Mouse (Mus musculus): ENCODE results near the gene Hist2h2ac.
"Not testable (repeated sequence)": the region's sequence is repeated elsewhere in the genome, so short reads cannot be mapped to it uniquely, and the experiment has no call there.

Hist2h2ac gene

DNA sequence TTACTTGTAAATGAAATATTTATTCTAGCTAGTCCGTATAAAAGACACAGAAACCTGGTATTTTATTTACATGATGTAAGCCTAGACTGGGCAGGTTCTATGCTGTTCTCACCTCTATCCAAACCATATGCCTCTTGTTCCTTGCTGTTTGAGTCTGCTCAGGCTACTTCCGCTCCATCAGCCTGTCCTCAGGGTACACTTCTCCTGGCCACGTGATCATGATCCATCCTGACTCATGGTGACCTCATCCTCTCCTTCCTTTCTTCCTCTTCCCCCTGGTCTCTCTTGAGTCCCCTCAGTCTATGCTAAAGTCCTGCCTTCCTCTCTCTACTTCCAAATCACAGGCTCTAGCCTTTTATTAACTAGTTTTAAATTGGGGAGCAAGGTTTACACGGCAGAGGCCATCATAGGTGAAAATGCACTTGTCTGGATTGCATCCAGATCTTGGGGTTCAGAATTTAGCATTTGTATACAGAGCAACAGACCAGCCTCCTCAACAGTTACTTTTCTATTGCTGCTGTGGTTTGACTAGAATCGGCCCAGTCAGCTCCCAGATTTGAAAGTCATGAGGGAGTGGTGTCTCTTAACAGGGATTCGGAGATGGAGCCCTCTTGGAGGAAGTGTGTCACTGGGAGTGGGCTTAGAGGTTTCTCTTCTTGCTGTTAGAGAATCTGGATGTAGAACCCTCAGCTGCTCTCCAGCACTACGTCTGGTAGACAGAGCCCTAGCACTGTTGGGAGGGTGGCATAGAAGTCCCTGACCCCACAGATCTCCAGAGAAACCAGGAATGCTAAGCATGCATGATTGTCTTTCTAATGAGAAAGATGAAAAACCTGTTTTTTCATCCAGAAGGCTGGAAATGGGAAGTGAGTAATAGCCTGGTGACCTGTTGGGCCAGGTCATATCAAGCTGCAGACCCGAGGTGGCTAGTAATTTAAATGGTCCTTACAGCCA is 6.3 kb upstream of the Hist2h2ac start:
- DNase-seq = no peak

DNA sequence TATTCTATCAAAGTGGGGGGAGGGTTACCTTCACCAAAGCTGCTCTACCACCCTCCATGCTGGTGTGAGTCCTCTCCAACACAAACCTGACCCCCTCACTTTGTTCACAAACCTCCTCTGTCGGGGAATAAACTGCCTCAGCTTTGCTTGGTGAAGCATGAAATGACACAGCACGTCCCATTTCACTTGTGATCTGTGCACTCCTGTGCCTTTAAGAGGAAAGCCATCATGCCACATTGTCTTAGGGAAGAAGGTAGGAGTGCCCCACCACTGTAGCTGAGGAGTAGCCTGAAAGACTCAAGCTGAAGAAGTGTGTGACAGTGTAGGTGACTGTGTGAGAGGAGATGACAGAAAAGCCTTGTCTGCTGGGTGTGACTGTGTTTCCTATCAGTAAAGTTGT is 4.7 kb upstream of the Hist2h2ac start:
- DNase-seq = no peak

DNA sequence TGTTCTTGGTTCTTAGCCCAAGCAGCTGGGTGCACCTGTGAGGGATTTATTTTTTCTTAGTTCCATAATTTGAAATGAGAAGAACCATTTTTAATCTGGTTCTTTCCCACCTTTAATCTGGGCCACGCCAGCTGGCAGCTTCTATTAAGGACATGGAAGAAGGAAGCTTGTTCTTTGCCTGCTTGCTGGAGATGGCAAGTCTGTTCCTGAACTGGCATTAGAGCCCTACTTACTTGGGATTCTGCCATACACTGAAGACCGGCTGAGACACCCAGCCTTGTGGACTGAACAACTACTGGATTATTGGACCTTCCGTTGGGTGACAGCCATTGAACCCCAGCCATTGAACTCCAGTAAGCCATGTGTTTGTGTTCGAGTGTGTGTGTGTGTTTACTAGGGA is 2.1 kb upstream of the Hist2h2ac start:
- no peak for DNase-seq

DNA sequence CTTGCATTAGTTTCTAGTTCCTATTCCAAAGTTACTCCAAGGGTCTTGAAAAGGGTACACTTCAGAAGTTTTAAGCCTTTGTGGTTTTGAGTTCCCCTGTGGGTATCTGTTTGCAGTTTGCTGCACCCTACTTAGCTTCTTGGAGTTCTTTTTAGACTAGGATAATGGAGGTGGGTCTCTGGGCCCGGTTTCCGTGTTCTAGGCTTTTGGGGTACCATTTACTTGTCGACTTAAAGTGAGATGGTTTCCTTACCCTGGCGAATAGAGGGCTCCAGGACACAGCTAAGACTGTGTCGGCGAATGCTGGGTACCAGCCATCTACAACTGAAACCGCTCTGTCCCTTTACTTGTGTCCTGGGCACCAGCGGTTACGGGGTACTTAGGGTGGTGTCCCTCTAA is 959 bp upstream of the Hist2h2ac start:
- DNase-seq = peak in 1 of 2 experiments; percentile 38

DNA sequence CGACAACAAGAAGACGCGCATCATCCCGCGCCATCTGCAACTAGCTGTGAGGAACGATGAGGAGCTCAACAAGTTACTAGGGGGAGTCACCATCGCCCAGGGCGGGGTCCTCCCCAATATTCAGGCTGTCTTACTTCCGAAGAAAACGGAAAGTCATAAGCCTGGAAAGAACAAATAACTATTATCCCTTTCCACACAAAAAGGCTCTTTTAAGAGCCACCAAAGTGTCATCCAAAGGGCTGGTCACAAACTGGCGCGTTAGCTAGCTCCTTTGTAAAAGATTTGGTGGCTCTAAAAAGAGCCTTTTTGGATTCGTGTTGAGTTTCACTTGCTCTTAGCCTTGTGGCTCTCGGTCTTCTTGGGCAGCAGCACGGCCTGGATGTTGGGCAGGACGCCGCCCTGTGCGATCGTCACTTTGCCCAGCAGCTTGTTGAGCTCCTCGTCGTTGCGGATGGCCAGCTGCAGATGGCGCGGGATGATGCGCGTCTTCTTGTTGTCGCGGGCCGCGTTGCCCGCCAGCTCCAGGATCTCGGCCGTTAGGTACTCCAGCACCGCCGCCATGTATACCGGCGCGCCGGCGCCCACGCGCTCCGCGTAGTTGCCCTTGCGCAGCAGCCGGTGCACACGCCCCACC is 432 bp downstream of the Hist2h2ac start:
- DNase-seq = not testable (repeated sequence)

DNA sequence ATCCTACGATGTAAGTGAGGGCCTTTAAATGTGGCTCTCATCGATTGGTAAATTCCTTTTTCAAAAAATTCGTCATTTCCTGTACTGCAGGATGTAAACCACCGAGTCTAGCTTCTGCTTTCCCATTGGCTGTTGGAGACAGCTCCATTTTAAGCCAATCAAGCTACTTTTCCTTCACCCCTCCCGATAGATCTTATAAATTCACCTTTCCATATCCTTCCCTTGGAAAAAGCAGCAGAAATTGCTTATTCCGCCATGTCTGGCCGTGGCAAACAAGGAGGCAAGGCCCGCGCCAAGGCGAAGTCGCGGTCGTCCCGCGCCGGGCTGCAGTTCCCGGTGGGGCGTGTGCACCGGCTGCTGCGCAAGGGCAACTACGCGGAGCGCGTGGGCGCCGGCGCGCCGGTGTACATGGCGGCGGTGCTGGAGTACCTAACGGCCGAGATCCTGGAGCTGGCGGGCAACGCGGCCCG is 984 bp downstream of the Hist2h2ac start, which contains the start of the genes Bola1 and Hist2h2ab:
Bola1 (minus strand) TSS at position 49 of the 470 bp plus-strand sequence.
Hist2h2ab (plus strand) TSS at position 205 of the 470 bp plus-strand sequence.
- DNase-seq = peak; percentile 68 to 74

DNA sequence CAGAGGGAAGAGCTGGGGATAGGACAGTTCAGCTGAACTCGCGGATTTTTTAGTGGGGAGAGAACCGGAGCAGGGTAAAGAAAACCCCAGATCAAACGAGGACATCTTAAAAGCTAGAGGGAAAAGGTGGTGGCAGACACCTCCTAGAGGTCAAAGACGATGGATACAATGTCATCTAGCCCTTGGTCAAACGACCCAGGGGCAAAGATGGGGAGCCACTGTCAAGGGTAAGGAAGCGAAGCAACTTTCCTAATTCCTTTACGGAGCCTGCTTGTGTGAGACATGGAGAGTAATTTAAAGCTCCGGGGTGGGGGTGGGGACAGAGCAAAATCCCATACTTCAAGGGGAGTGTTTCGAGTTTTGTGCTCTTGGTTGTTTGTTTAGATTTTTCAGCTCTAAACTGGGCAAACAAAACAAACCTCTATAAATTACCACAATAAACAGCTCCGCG is 1.5 kb downstream of the Hist2h2ac start:
- peak; percentile 21 to 52 for DNase-seq

DNA sequence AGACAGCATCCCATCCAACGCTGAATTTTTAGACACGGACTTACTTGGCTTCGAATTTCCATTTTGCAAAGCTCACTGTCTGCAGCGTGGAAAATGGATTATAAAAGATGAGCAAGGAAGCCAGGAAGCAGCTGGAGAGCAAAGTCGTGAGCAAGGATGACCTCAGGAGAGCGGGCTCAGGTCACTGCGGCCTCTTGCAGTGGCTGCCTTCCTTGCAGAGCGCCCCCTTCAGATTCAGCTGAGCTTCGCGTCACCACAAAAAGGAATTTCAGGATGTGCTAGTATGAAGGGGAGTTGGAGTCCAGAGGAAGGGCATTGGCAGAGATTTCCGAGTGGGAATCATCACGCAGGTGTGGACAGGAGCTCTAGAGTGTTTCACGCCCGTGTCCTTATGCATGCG is 11.4 kb downstream of the Hist2h2ac start:
- no peak for DNase-seq

DNA sequence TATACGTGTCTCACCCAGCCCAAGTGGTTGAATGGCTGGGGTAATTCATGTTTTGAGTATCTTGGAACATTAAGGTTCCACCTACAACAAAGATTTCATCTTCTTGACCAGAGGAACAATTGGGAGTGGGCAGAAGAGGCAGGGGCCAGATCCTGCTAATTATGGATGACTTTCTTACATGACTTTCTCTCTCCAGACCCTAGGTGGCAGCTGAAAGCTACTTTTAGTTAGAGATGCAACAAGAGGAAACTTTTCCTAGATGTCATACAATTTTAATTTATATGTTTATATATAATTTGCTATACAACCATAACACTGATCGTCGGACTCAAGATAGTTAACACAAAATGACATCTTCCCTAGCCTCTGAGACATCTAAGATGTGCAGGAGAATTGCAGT is 12.9 kb downstream of the Hist2h2ac start:
- no peak for DNase-seq

DNA sequence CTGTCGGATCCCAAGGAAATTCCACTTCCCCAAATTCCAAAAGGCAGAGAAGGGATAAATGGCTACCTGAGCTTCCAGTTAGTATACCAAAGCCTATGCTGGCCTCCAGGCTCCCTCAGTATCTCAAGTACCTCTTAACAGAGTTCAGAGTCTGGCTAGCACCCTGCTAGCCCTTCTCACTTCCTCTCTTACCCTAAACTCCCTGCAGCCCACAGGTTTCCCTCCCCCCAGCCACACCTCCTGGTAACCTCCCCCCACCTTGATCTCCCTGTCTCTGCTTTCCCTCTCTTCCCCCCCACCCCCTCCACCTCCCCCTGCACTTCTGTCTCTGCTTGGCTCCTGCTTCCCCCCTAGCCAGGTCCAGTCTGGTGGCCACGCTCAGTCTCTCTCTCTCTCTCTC is 20.9 kb downstream of the Hist2h2ac start:
- DNase-seq = no peak

DNA sequence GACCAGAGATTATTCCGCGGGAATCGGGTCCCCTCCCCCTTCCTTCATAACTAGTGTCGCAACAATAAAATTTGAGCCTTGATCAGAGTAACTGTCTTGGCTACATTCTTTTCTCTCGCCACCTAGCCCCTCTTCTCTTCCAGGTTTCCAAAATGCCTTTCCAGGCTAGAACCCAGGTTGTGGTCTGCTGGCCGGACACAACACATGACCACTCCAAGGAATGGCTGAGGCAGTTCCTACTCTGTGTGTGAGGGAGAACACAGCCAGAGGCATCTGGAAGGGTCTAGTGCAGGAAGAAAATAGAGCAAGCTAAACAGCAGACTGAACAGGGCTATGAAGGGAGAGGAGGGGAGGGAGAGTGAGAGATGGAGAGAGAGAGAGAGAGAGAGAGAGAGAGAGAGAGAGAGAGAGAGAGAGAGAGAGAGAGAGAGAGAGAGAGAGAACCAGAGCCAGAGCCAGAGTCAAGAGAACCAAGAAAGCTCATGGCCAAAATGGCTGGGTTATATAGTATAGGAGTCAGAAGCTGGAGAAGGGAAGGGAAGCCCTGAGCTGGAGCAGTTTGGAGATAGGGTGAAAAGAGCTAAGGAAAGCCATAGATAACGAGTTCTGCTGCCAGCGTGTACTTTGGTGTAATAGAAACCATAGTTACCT is 22.0 kb downstream of the Hist2h2ac start:
- not testable (repeated sequence) for DNase-seq

DNA sequence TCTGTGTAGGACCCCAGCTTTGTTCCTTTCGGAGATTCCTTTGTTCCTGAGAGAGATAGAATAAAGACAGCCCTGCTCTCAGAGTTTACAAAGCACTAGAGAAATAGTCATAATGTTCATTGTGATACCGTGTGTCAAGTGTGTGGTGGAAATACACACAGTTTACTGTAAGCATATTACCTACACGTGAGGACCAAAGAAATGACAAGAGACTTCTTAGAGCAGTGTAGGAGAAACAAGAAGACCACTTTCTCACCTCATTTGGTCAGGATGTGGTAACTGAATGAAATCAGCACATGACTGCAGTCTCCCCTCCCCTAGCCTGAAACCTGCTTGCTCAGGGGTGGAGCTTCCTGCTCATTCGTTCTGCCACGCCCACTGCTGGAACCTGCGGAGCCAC is 22.5 kb downstream of the Hist2h2ac start:
- no peak for DNase-seq

DNA sequence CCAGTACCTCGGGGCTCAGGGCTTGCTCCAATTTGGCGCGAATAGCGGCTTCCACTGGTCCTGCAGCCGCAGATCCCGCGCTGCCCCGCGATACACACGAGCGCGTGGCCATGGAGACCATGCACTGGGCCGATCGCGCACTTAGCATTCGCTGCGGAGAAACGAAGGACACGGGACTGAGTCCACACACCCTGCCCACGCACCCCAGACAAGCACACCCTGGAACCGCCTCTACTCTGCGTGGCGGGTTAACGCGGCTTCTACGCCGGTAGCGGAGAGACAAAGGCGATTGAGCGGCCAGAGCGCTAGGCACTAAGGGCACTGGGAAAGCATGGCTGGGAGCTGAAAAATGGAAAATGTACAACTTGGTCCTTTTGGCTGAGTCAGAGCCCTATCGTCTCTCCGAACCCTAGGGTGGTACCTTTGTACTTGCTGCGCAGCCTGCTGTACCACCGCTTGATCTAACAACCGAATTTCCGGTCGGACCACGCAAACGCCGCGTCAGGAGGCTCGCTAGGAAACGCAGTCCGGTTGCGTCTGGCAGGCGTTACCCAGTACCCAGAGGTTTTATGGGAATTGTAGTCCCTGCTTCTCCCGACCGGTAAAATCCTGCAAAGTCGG is 23.4 kb downstream of the Hist2h2ac start:
- DNase-seq = peak; percentile 89 to 90

DNA sequence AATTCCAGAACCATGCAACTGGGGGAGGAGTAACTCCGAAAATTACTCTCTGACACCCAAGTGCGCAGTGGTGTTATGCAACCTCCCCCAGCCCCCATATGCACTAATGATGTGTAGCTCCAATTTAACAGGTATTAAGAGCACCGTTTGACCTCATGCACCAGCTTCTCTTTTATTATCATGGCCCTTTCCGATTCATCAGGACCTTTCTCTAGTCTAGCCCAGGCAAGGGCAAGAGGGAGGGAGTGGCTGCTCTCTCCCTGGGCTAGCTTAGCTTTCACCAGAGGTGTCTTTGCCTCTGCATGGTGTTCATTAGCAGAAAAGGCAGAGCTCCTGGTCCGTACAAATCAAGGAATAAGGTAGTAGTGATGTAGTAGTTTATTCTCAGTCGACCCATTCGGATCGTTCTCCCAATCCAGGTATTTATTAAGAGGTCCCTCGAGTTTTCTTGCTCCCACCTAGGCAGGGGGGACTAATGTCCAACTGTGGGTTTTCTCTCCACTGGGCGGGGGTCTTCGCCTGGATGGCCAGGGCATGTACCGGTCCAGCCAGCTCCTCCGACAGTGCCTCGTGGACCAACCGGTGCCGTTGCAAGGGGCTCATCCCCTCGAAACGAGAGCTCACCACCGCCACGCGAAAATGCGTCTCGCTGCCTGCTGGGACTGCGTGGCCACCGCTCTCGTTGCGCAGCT is 24.1 kb downstream of the Hist2h2ac start:
- no peak for DNase-seq

DNA sequence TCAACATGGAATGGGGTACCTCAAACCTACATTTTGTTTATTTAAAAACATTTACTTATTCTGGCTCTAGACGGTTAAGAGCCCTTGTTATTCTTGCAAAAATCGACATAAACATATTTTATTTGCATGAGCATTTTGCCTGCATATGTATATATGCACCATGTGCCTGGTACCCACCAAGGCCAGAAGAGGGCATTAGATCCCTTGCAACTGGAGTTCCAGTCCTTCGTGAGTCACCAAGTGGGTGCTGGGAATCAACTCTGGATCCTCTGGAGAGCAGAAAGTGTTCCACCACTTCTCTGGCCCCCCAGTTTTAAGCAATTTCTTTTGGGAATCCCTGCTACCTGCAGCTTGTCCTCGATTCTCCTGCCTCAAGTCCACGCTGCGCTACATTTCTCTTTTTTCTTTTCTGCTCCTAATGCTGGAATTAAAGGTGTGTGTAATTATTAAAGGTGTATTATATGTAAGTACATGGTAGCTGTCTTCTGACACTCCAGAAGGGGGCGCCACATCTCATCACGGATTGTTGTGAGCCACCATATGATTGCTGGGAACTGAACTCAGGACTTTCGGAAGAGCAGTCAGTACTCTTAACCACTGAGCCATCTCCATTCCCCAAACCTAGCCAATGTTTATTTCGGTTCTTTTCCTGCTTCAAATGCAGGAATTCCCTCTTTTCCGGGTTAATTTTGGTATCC is 24.9 kb downstream of the Hist2h2ac start:
- DNase-seq = no peak

DNA sequence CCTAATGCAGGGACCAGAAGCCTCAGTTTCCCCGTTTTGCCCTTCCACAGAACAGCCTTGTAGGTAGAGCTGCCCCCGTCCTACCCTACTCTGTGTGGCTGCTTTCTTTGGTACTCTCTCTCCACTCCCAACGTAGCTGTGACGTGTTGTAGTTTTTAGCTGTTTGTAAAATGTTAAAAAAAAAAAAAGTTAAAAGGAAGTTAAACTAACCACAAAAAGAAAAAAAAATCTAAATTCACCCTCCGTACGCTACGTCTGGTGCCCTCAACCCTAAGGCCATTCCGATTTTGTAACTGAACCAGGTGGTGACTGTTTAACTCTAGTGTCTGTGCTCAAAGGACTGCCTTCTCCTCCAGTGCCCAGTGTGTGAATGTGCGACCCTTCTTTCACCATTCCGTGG is 25.7 kb downstream of the Hist2h2ac start:
- DNase-seq = no peak

DNA sequence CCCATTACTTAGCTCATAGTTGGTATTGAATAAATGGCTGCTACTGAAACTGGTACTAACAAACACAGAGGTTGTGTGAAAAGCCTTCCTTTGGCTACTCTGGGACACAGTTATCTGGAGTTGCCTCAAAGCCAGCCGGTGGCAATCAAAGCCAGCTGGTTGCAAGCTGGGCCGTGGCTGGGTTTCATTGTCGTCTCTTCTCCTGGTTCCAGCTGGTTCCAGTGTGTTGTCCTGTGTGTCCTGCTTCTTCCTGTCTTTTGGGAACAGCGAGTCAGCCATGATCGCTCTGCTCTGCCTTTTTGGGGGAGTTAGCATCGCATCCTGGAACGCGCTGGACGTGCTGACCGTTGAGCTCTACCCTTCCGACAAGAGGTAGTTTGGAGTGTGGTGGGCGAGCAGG is 27.7 kb downstream of the Hist2h2ac start:
- DNase-seq = no peak

DNA sequence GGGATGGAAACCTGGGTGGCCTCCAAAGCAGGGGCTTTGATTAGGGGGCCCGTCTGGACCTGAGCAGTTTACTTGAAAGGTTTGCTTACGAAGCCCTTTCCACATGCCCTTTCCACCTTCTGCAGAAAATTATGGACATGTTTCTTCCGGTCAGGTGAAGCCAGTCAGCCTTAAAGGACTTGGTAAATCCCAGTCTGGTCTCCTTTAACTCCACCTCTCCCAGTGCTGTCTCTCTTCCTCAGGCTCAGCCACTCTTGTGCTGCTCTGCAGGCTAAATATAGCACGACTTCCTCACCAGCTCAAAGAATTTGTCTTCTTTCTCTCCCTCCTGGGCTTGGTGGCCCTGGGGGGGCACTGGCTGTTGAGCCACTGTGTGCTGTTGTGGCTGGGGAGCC is 38.3 kb downstream of the Hist2h2ac start:
- DNase-seq = peak; percentile 26 to 37

DNA sequence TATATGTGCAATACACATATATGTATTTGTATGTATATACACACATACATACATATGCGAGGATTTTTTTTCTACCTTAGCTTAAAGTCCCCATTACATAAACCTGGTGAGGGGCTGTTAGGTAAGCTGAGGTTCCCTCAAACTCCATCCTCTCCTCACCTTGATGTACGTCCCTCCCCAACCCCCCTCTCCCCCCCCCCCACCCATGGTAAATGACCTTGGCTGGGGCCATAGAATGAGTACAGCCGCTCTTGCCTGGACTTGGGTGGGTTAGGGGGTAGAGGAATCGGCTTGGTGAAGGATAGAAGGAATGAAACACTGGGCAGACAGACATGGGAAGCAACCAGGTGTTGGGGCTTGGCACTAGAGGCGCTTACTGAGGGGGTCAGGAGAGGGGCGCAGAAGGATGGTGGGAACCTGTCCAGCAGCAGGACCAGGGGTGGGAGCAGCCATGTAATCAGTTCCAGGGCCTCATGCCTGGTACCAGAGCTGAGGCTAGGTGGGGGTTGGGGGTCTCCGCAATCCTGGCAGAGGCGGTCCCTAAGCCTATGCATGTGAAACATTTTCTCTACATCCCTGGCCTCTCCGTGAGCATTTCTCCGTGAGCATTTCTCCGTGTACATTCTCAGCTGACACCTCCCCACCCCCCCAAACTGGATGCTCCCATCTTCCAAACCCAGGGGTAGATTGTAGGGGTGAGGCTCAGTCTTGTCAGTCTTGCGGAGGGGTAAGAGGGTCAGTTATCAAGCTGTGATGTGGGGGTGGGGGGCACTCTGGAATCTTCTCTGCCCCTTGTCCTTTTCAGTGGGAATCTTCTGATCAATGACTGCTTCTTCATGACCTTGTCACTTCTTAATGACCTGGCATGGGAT is 38.9 kb downstream of the Hist2h2ac start:
- DNase-seq = peak; percentile 49 to 50

DNA sequence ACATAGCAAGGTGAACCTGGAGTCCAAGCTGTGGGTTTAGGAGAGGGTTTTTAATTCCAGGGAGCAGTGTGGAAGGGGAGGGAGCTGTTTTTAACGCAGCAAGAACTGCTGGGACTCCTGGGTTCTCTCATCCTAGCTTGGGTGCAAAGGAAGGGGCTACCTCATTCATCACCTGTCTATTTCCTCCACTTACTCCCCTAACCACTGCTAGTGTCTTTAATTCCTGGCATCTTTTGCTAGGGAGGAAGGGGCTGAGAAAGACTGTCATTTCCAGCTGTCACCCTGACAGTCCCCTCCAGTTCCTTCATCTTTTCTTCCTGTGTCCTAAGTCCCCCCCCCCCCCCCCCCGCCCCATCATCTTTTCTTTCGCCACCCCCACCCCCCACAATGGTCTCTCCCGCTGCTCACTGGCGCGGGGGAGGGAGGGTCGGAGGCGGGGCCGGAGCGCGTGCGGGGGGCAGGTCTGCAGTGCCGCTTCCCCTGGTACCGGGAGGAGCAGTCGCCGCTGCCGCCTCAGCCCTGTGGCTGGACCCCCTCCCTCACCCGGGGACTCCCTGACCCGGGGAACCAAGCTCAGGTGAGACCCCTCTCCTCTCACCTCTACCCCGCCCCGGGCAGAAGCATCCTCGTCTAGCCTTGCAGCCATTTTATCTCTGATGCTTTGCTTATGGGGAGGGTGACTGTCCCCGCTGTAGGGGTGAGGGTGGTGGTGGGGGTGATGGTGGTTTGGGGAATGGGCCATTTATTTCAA is 39.8 kb downstream of the Hist2h2ac start, which contains the start of gene Sv2a:
Sv2a (plus strand) TSS at position 425 of the 751 bp plus-strand sequence.
- peak; percentile 79 to 87 for DNase-seq
